Mouse (Mus musculus) kidney, postnatal 10 days (tissue): ENCODE data around the gene Trrap.

Experiments used
- DNase-seq: peaks from one replicate; pipeline ENCODE4 v3.0.0; 2021; ENCODE audit warnings: mixed read lengths

Trrap gene

DNA sequence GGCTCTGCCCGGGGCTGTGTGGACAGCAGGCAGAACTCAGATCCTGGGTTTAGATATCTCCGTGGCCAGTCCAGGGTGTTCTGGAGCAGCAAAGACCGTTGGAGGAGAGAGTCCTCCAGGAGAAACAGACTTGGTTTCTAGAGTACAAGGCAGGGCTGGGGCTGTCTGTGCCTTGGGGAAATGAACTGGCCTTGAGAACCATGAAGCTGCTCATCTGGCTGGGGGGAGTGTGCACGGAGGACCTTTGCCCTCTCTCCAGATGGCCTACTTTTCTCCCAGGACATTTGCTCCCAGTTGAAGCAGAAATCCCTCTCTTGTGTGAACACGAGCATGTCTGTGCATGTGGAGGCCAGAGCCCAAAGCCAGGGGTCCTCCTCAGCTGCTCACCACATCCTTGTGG is 104.8 kb downstream of the Trrap start:
- DNase-seq = peak; percentile 55

DNA sequence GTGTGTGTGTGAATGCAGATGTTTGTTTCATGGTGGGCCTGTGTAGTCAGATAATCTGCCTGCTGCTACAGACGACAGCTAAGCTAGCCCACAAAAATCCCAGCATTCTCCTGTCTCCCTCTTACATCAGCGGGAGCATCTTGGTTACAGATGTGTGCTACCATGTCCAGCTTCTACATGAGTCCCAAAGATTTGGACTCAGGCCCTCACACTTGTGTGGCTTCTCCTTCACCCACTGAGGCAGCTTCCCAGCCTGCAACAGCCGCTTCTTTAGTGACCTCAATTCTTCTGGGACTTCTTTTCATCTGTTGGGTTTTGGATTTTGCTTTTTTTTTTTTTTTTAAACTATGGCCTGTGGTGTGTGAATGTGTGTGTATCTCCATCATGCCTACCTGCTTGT is 105.3 kb downstream of the Trrap start:
- DNase-seq = no peak

DNA sequence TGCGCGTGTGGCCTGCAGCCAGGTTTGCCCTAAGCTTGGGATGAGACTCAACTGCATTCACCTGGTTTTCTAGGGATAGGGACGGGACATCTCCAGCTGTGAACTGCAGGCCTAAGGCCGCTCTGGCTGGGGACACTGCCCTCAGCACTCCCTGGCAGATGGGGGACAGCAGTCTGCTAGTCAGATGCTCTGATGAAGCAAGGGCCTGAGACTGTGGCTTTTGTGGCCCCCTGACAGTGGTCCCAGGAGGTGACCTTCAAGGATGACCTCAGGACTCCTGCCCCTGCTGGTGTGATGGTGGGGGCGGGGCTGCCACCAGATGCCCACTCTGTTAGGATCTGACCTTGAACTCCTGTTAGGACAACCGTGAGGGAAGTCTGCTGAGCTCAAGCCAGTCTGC is 107.7 kb downstream of the Trrap start:
- no peak for DNase-seq

DNA sequence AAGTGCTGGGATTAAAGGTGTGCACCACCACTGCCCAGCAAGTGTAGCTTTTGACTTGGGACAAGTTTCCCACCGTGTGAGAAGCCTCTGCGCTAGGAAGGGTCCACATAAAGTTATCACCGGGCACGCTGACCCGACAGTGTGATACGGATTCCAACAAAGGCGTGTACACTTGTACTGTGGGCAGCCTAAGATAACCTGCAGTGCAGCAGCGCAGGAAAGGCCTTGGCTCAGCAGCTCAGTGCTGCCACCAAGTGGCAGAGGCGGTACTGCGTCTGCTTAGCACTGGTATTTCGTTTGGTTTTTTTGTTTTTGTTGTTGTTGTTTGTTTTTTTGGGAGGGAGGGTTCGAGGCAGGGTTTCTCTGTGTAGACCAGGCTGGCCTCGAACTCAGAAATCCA is 108.4 kb downstream of the Trrap start:
- peak; percentile 88 for DNase-seq

DNA sequence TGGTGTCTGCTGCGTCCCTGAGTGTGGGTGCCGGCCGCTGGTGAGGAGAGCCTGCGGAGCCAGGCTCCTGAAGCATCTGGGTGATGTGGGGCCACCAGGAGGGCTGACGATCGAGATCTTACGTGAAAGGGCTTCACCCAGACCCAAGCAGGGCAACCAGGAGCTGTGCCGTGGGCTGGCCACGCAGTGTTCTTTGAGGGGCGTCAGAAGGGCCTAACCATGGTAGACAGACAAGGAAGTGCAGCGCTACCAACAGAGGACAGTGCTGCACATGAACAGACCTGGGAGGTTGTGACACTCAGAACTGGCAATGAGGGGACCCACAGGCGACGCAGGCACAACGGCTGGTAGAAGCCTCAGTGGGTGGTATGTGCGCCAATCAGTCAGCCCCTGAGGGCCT is 109.5 kb downstream of the Trrap start:
- DNase-seq = no peak

DNA sequence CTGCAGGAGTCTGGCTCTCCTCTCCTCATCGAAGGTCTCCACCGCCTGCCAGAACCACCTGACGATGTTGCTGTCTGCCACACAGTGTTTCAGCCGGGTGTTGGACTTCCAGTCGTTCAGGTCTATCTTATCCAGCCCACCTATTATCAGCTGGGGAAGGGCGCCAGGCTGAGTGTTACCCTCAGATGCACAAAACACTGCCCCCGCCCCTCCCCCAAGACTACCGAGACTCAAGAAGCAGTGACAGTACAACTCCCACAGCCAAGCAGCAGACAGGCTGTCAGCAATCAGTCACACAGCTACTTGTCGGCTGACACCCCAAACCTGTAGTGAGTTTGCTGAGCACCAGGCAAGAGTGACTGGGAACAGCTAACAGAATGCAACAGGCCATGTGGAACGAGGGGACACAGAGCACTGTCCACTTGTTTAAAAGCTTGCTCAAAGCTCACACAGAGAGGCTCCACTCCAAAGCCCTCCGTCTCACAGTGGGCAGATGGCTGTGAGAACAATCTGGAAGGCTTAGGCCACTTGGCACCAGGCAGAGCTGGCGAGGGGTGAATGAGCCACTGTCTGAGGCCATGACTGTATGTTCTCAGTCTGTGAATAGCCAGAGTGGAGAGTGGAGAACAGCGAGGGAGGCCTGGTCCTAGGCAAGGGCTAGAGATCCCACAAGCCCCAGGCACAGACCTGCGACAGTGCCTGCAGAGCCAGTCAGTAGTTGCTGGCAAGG is 114.3 kb downstream of the Trrap start:
- no peak for DNase-seq

DNA sequence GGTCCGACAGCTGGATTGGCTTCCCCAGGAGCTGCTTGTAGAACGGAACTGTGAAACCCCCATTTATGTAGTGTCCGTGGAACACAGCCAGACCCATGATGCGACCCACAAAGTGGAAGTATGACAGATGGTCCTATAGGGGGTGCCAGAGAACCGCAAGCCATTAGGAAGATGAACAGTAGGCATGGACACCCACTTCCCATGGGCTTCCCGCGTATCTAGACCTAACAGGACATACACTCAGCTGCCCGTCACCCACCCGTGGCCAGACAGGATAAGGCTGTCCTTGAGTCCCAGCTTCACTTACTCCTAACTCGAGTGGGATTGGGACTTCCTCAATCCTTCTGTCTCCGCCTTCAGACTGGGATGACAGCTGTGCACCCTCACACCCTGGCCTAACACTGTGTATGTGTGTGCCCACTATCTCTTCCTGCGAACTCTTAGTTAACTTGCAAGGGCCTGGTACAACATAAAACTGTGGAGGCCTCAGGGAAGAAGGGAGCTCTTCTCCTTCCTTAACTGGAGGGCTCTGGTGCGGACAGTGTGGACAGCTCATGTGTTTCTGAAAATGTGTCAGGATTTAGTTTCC is 117.2 kb downstream of the Trrap start:
- DNase-seq = peak; percentile 70

DNA sequence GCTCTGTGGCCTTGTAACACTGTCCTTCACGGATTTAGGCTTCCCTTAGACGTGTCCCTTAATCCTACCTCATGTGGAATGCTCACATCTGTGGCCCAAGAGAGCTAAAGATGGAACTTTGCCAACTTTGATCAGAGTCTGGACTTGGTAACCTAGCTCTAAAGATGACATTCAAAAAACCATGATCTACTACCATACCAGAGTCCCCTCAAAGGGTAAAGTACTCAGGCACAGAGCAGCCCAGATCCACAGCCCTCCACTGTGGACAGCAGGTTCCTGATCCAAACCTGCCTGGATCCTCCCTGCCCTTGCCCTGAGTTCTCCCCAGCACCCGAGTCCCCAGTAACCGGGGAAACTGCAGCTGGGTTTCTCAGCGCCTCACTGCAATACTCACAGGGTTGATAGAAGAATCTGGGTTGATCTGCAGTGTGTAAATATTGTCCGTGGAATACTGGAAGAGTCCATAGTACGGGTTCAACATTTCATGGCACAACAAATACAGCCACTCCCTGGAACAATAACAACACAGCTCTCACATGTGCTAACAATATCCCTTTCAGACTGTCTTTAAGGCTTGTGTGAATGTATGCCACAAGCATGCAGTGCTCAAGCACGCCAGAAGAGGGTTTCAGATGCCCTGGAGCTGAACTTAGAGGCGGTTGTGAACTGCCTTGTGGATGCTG is 118.6 kb downstream of the Trrap start:
- no peak for DNase-seq

DNA sequence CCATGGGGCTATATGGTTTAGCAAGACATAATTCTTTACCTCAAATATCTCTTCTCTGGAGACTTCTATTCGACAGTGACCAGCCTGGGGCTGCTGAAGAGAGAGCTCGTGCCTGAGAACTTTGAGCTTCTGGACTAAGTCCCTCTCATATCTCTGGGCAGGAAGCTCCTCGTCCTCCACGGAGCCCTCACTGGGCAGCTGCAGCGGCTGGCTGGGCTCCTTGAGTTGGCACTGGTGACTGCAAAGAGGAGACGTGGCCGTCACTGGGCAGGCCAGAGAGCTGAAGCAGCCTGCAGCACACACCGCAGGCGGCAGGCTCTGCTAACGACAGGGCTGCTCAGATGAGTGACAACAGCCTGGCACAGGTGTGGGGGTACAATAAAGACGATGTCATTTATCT is 123.7 kb downstream of the Trrap start:
- no peak for DNase-seq

DNA sequence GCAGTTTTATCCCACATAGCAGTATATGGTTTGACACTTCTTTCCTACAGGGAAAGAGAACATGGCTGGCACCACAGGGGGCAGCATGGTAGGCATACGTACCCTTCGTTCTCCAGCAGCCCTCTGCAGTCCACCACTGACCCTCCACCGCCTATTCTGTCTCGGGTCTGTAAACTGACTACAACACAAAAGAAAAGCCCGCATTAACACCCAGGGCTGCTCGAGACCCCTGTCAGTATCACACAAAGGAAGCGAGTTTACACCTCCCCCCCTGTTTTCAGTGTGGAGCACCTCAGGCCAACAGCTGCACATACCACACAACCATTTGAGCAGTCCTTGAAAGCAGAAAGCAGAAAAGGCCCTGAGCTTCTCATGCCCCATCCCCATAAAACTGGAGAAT is 130.3 kb downstream of the Trrap start:
- no peak for DNase-seq

DNA sequence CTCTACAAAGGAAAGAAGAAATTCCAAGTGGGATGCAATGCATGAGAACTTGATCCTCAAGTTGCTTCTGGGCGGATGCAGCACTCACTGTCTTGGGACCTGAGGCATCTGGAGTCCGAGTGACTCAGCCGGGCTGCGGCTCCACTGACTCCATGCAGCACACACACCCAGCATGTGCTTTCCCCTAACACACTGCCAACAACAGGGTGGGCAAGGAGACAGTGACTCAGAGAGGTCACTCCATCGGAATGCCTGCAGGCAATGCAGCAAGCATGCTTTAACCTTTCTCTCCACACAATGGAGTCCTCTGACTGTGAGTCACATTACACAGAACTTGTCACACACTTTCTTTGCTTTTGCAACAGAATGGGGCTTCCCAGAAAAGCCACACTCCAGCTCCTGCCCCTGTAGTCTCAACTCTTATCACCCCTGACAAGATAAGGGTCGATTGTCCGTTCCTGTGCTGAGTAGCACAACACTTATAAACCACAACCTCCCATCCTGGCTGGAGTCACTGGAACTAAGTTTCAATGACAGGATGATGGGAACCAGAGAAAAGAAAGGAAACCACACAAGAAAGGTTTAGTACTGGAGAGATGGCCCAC is 131.0 kb downstream of the Trrap start:
- no peak for DNase-seq

DNA sequence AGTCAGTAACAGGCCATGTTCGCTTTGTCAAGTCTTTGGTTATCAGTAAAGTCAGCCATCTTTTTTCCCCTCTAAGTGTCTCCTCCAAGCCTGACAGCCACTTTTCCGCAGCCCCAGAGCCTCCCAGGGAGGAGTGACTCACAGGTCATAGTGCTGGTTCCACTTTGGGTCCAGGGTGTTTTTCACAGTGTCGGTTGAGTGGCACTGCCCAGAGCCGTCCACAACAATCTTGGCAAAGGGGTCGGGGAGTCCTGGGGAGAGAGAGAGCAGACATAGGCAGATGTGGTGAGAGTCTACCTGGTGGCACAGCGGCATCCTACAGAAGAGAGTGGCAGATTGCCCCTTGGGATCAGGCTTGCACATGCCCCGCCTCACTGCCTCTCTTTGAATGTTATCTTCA is 133.5 kb downstream of the Trrap start:
- no peak for DNase-seq

DNA sequence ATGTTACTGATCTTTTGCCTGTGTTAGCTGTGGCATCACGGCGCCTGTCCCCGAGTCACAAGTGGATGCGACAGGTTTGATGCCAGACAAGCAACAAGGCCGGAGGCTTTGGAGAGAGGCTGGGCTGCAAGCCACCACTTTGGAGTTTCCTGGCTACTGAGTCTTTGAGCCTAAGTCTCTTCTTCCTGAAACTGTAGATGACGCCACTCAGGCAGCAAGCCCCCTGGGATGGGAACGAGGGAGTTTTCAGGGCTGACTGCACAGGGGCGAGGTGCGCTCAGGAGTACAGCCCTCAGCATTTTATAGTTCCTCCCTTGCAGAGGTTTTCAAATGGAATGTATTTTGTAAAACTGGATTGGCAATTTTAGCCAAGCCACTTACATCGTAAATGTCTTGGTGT is 134.3 kb downstream of the Trrap start:
- DNase-seq = no peak

DNA sequence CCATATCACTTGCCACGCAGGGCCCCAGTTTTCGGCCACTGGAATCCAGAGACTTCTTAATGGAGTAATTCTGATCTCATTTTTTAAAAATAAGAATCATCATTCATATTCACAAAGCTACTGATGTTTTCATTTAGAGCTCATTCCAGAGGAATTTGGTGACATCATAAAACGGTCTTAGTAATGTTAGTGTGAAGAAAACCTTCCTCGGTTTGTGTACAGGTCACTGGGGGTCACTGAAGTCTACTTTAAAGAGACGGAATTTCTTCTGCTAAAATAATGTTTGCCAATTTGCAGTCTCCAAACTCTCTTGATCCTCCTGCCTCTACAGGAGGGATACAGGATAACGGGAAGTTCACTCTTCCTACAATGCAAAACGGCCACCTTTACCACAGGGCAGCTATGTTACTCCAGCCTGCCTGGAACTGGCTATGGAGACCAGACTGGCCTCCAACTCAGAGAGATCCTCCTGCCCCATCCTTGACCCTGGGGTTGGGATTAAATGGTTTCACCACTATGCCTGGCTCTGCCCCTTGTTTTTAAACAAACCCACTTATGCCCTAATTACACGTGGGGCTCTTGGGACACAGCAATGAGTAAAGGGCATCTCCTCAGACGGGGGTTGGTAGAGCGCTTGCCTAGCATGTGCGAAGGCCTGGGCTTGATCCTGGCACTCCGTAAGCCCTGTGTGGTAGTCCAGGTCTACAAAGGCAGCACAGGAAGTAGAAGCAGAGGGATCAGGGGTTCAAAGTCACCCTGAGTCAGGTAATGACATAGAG is 137.0 kb downstream of the Trrap start:
- no peak for DNase-seq

DNA sequence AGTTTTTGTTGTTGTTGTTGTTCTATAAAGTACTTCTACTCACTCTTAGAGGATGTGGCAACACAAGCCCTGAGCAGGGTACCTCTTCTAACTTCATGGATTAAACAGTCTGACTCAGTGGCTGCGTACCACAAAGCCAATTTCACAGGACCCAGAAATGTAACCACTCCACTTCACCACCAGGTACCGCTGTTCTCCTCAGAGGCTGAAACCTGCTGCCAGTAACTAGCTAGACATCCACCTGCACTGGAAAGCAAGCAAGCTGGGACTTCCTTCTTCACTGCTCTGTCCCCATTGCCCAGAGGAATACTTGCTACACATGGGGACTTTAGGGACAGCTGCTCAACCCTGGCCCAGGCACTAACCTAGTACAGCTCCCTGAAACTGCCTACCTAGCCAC is 140.1 kb downstream of the Trrap start:
- no peak for DNase-seq
